Mouse (Mus musculus) activated CD4-positive, CD25-positive, alpha-beta regulatory T cell, adult 9 weeks (primary cell): Measurements from ENCODE around the gene Gm2244. TPM values are rescaled to one million over a fixed set of nuclear protein-coding genes. Genes with fewer than 3 reads are reported as not detected.

ENCODE experiments used
- polyA plus RNA-seq: library from polyadenylated mRNA; unstranded; fragments of 100-300 nt; shearing (Covaris generic); gene quantifications from one replicate; pipeline ENCODE4 v1.2.1, GENCODE M21; 2017

Gene Gm2244
- 0.42 TPM for polyA plus RNA-seq

DNA sequence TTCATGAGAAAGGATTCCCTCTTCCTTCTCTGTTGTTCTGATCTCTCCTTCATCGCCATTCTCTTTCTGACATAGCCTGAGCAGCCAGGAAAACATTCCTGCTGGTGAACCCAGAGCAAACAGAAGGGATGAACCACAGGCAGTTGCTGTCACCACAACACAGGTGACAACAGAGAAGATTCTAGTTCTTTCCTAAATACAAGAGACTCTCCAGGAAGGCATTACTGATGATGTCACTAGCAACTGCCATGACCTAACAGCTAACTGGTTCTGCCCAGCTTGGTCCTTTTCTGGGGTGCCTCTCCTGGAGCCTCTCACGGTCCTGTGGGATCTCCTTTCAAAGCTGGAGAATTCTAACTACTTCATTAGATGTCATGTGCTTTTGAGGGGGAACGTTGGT is at the start of gene Gm2244:
TSS of gene Gm2244 (minus strand) at position 101 of the 400 bp plus-strand sequence.

DNA sequence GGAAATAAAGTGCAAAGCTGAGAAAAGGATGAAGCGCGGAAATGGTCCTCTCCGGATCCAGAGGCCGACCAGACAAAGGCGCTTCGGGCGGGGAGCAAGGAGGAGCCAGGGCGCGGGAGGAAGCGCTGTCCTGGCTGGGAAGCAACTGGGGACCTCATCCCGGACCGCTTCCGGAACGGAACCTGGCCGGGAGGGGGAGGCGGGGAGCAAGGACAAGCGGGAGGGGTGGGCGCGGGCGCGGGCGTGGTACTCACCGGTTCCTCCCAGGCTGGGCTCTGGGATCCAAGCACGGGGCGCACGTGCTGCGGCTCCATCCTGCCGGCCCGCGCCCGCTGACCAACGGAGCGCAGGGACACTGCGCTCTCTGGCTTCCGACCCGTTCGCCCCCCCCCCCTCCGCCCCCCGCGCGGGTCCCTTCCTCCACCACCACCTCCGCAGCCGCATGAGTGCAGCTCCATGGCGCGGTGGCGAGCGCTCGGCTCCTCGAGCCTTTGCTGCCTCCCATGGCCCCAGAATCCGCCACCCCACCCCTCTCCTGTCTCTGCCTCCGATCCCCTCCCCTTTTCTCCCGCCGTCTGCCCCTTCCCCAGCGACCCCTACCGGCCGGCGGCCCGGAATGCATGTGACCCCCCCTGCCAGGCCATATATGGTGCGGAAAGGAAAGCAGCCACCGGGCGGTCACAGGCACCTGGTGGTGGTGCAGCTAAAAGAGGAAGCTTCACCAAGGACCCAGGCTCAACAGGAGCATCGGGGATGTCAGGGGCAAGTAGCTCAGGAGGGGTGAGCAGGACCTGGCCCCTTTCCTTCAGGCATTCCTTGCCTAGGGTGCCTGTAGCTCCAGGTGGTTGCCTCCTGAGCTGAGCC is 35.3 kb upstream of the Gm2244 start, which contains the start of gene Gm2237:
TSS of gene Gm2237 (minus strand) at position 332 of the 864 bp plus-strand sequence.

Other genes starting within 250 kb of the Gm2244 start
- 9.2 TPM for gene Gm21738, start 131.0 kb downstream of the Gm2244 start, polyA plus RNA-seq
- 7.9 TPM for gene Gm2237, start 35.2 kb upstream of the Gm2244 start, polyA plus RNA-seq
- not detected for gene Gm5458, start 52.6 kb upstream of the Gm2244 start, polyA plus RNA-seq
- gene Nid2, start 201.3 kb upstream of the Gm2244 start, polyA plus RNA-seq, result 2.7 TPM